In genomic region chr8:123333091-123333587, GRCm38 (mm10) we compare ENCODE assay signal across 8 mouse cellular contexts. TPM values are rescaled to one million over a fixed set of nuclear protein-coding genes. Genes with fewer than 3 reads are reported as not detected.
A peak's percentile ranks its signal among the peaks of the same experiment; 100 is the strongest.
DNase-seq lines count a peak whose midpoint lies in the region; ATAC-seq and TF ChIP-seq lines count a peak whose summit lies in the region.

No protein-coding gene starts in this region.

- ATAC-seq in limb, embryonic 11.5 days (ENCODE audit: insufficient number of reproducible peaks, low FRiP score, low TSS enrichment, low read depth), result no peak; the same call in 1 of the 2 replicates
- ATAC-seq in activated CD4-positive, CD25-positive, alpha-beta regulatory T cell, adult 4 months, result no peak

- TF ChIP-seq POLR2A in spleen, adult 2 months (IDR thresholded peaks at IDR 0.05; ENCODE audit: low read depth, low read length), result no peak

- no peak overlapping the region for H3K27ac ChIP-seq in spleen, adult 2 months (ENCODE audit: insufficient read depth, low read length)
- no peak overlapping the region for H3K27ac ChIP-seq in limb, embryonic 11.5 days (replicated peaks; ENCODE audit: low read depth, low read length)

- peak; percentile 40 for DNase-seq in embryo, embryonic 11 days
- DNase-seq in embryo, embryonic 10.5 days (ENCODE audit: low spot score), result no peak
- no peak for DNase-seq in spleen, adult 2 months (ENCODE audit: low read depth in 1 of 2, low spot score in 2 of 2)
- DNase-seq in spleen, postnatal 10 days (ENCODE audit: low spot score in 2 of 2), result no peak
- DNase-seq in limb, embryonic 11.5 days (ENCODE audit: low spot score), result no peak
- peak; percentile 45 for DNase-seq in retina, postnatal 1 day
- DNase-seq in c-Kit-positive CD71-positive TER-119-positive erythroid progenitor cells, embryonic 14.5 days (ENCODE audit: low spot score), result no peak

- H3K4me1 ChIP-seq in spleen, adult 2 months (ENCODE audit: control insufficient read depth, insufficient read depth, insufficient read length), result peaks cover 10% of the 10 kb centered on the region
- no peaks in the 10 kb centered on the region; the same call in 1 of the 2 replicates for H3K4me1 ChIP-seq in limb, embryonic 11.5 days (ENCODE audit: control insufficient read depth, insufficient read depth, low read length)

- H3K36me3 ChIP-seq in spleen, adult 2 months (ENCODE audit: control insufficient read depth, insufficient read depth, low read length), result no peaks in the 10 kb centered on the region
- no peaks in the 10 kb centered on the region for H3K36me3 ChIP-seq in limb, embryonic 11.5 days (ENCODE audit: control insufficient read depth, insufficient read depth, low read length)

- peaks cover 8% of the 10 kb centered on the region for H3K27me3 ChIP-seq in spleen, adult 2 months (ENCODE audit: control insufficient read depth, insufficient read depth, low read length)
- peaks cover 20% of the 10 kb centered on the region for H3K27me3 ChIP-seq in limb, embryonic 11.5 days (ENCODE audit: control insufficient read depth, insufficient read depth, low read length)

- peak overlapping the region; percentile 52; the same call in 1 of the 2 replicates for H3K4me3 ChIP-seq in spleen, adult 2 months (ENCODE audit: extremely low read depth, insufficient read depth, insufficient read length)
- peak overlapping the region; percentile 51 for H3K4me3 ChIP-seq in limb, embryonic 11.5 days (ENCODE audit: low read depth, low read length)

- no peak overlapping the region; the same call in 1 of the 2 replicates for H3K9ac ChIP-seq in limb, embryonic 11.5 days (ENCODE audit: low read length)

- WGBS in spleen, adult 2 months, result 17% methylated on average over 20 of the region's 21 CpGs
- WGBS in limb, embryonic 11.5 days, result 2% methylated on average over 20 of the region's 21 CpGs

- peak overlapping the region; percentile 90 for H3K4me2 ChIP-seq in limb, embryonic 11.5 days (ENCODE audit: low read depth, severe bottlenecking)

- H3K9me3 ChIP-seq in limb, embryonic 11.5 days (ENCODE audit: control insufficient read depth, low read length), result no peaks in the 10 kb centered on the region

- no peak for TF ChIP-seq CTCF in spleen, adult 2 months (IDR thresholded peaks at IDR 0.05; ENCODE audit: extremely low read depth, insufficient read depth, insufficient read length, insufficient replicate concordance)

RNA-seq across cellular contexts. Expression of gene Spire2, which starts 0.6 kb away (rescaled TPM):
- 0.88 and 1.1 TPM in 2 replicates for polyA plus RNA-seq in spleen, adult 2 months (2012; rRNA removed)
- polyA plus RNA-seq in limb, embryonic 11.5 days (2014; fragmentation: Nextera tagmentation; extraction: Ambion mirVana), result 0.95 and 1.9 TPM in 2 replicates
- polyA plus RNA-seq in activated CD4-positive, CD25-positive, alpha-beta regulatory T cell, adult 4 months (2017; shearing (Covaris generic)), result not detected

RNA-seq across cellular contexts. Expression of gene Fanca, which starts 14.8 kb away (rescaled TPM):
- 55.7 and 76.1 TPM in 2 replicates for polyA plus RNA-seq in spleen, adult 2 months (2012; rRNA removed)
- 38.9 and 39.2 TPM in 2 replicates for polyA plus RNA-seq in limb, embryonic 11.5 days (2014; fragmentation: Nextera tagmentation; extraction: Ambion mirVana)
- 1 to 10 TPM; 4.2 to 5.3 TPM for polyA plus RNA-seq in activated CD4-positive, CD25-positive, alpha-beta regulatory T cell, adult 4 months (2017; shearing (Covaris generic))

RNA-seq across cellular contexts. Expression of gene Tcf25, which starts 40.4 kb away (rescaled TPM):
- polyA plus RNA-seq in spleen, adult 2 months (2012; rRNA removed), result 137 and 149 TPM in 2 replicates
- 136 and 149 TPM in 2 replicates for polyA plus RNA-seq in limb, embryonic 11.5 days (2014; fragmentation: Nextera tagmentation; extraction: Ambion mirVana)
- polyA plus RNA-seq in activated CD4-positive, CD25-positive, alpha-beta regulatory T cell, adult 4 months (2017; shearing (Covaris generic)), result 10 to 100 TPM; 84.9 to 92.3 TPM

Comparison
In these comparisons a context has a peak if more than half of its experiments do, and no peak if none do; other contexts are left out.
1. DNase-seq: peak in embryo, embryonic 11 days (single experiment) and retina, postnatal 1 day (single experiment); none in embryo, embryonic 10.5 days (single experiment), spleen, adult 2 months (0 of 2), spleen, postnatal 10 days (0 of 2), limb, embryonic 11.5 days (single experiment) and c-Kit-positive CD71-positive TER-119-positive erythroid progenitor cells, embryonic 14.5 days (single experiment).